Mouse (Mus musculus) CH12.LX (cell line): Measurements from ENCODE around the gene Pop7.

Source experiments
- CTCF ChIP-seq, 2 experiments: IDR thresholded peaks in 1 of 2; conservative IDR thresholded peaks in 1 of 2; 2 replicates each; pipeline ENCODE4 v1.5.1; 2011 to 2012; ENCODE audit warnings: low read depth in 2 of 2, low read length in 2 of 2, improper control_type of control experiment in 1 of 2, inconsistent platforms in 1 of 2, mild to moderate bottlenecking in 1 of 2, moderate library complexity in 1 of 2
- EP300 ChIP-seq: IDR thresholded peaks from 2 replicates; pipeline ENCODE4 v1.6.1; 2011; ENCODE audit warnings: low read length, improper control_type of control experiment
- JUN ChIP-seq: IDR thresholded peaks from 2 replicates; pipeline ENCODE4 v1.6.1; 2011; ENCODE audit warnings: low read depth, mild to moderate bottlenecking, low read length, improper control_type of control experiment, moderate library complexity; ENCODE audit not compliant: insufficient read depth
- JUND ChIP-seq: conservative IDR thresholded peaks from 2 replicates; pipeline ENCODE4 v1.6.1; 2011; ENCODE audit warnings: low read depth, low read length, improper control_type of control experiment
- KAT2A ChIP-seq: IDR thresholded peaks from 2 replicates; pipeline ENCODE4 v1.6.1; 2012; ENCODE audit warnings: low read length, improper control_type of control experiment, inconsistent platforms; ENCODE audit not compliant: insufficient replicate concordance
- MAZ ChIP-seq: IDR thresholded peaks from 2 replicates; pipeline ENCODE4 v1.6.1; 2012; ENCODE audit warnings: low read depth, mild to moderate bottlenecking, inconsistent platforms, low read length, improper control_type of control experiment, moderate library complexity
- MEF2A ChIP-seq: IDR thresholded peaks from 2 replicates; pipeline ENCODE4 v1.6.1; 2014; ENCODE audit warnings: low read depth, mild to moderate bottlenecking, inconsistent platforms, low read length, improper control_type of control experiment, borderline replicate concordance
- MXI1 ChIP-seq: IDR thresholded peaks from 2 replicates; pipeline ENCODE4 v1.6.1; 2011; ENCODE audit warnings: mild to moderate bottlenecking, low read depth, low read length, improper control_type of control experiment
- NELFE ChIP-seq: IDR thresholded peaks from 2 replicates; pipeline ENCODE4 v1.6.1; 2011; ENCODE audit warnings: low read depth, low read length, improper control_type of control experiment
- POLR2A ChIP-seq: IDR thresholded peaks from 2 replicates; pipeline ENCODE4 v1.6.1; 2011; ENCODE audit warnings: low read depth, mild to moderate bottlenecking, improper control_type of control experiment, low read length
- UBTF ChIP-seq: IDR thresholded peaks from 2 replicates; pipeline ENCODE4 v1.6.1; 2012; ENCODE audit warnings: low read depth, mild to moderate bottlenecking, inconsistent platforms, low read length, improper control_type of control experiment, moderate library complexity
- USF1 ChIP-seq: IDR thresholded peaks from 2 replicates; pipeline ENCODE4 v1.6.1; 2014; ENCODE audit warnings: low read depth, mild to moderate bottlenecking, inconsistent platforms, low read length, improper control_type of control experiment
- ZMIZ1 ChIP-seq: IDR thresholded peaks from 2 replicates; pipeline ENCODE4 v1.6.1; 2012; ENCODE audit warnings: low read depth, mild to moderate bottlenecking, inconsistent platforms, low read length, improper control_type of control experiment
- ZNF384 ChIP-seq: IDR thresholded peaks from 2 replicates; pipeline ENCODE4 v1.6.1; 2012; ENCODE audit warnings: low read depth, low read length, improper control_type of control experiment, inconsistent platforms

- TF ChIP-seq POLR2A (no peak), NELFE (no peak), EP300 (no peak), KAT2A (no peak), MAZ (no peak), UBTF (no peak), CTCF (conservative IDR thresholded peaks at IDR 0.05 in 1 of 2, IDR thresholded peaks at IDR 0.05 in 1 of 2; ENCODE audit: low read depth in 2 of 2, low read length in 2 of 2) (peak in 1 of 2 experiments; percentile 48; a peak in 3 of 4 replicates), MXI1 (no peak), ZMIZ1 (no peak), JUND (no peak), ZNF384 (no peak), USF1 (no peak), MEF2A (no peak), JUN (no peak)
These were observed 1.7 kb upstream of the Pop7 start for GRCm38 (mm10) chr5:137504041-137504440.
